9 mouse cellular contexts compared by ENCODE assay signal in genomic region chr17:45889451-45889850, GRCm38 (mm10).
DNase-seq lines count a peak whose midpoint lies in the region.
"Had no signal": no experiment of that assay in that cellular context is flagged by ENCODE, and none has a peak within 500 bp of the region (broad histone marks: within the 10 kb centered on the region; RNA-seq: fewer than 3 reads in every experiment).

No protein-coding gene starts in this region.

- H3K4me1 ChIP-seq in embryonic facial prominence, embryonic 10.5 days = peaks cover 58% of the 10 kb centered on the region

- H3K4me3 ChIP-seq in embryonic facial prominence, embryonic 10.5 days = no peak overlapping the region

- no peaks in the 10 kb centered on the region for H3K36me3 ChIP-seq in embryonic facial prominence, embryonic 10.5 days (replicated peaks)

- intact Hi-C loops in heart, postnatal 25 days (cut with DNase I) = loop anchor here (5.0 kb wide), 1 partner anchor 138 kb away; no protein-coding TSS in a partner anchor

- H3K27ac ChIP-seq in embryonic facial prominence, embryonic 10.5 days (replicated peaks) = peak overlapping the region; percentile 36; the same call in 1 of the 2 replicates
- H3K27ac ChIP-seq: hindbrain, embryonic 14.5 days had no signal

- DNase-seq in heart, adult 18-20 months = peak; percentile 55 to 75
- no peak for DNase-seq in heart, postnatal 25 days (ENCODE audit: low spot score)
- DNase-seq in adrenal gland, adult 8-10 months = peak; percentile 83
- peak; percentile 34 for DNase-seq in embryonic facial prominence, embryonic 10.5 days (ENCODE audit: low spot score)
- DNase-seq in lung, adult 18-20 months = peak; percentile 76 to 78
- no peak for DNase-seq in layer of hippocampus, adult 18-20 months (ENCODE audit: low spot score in 2 of 2)
- DNase-seq in adipocyte (ENCODE audit: low spot score) = no peak
- no peak for DNase-seq in frontal cortex, adult 2 months (ENCODE audit: extremely low spot score in 1 of 2, low spot score in 1 of 2)

- WGBS in embryonic facial prominence, embryonic 10.5 days = 60% methylated on average over 8 of the region's 8 CpGs

- peaks cover 33% of the 10 kb centered on the region for H3K27me3 ChIP-seq in embryonic facial prominence, embryonic 10.5 days (replicated peaks; ENCODE audit: low read depth, poor library complexity, severe bottlenecking)

- no peaks in the 10 kb centered on the region for H3K9me3 ChIP-seq in embryonic facial prominence, embryonic 10.5 days

Comparison
In these comparisons a context has a peak if more than half of its experiments do, and no peak if none do; other contexts are left out.
1. DNase-seq: peak in heart, adult 18-20 months (2 of 2), adrenal gland, adult 8-10 months (single experiment), embryonic facial prominence, embryonic 10.5 days (single experiment) and lung, adult 18-20 months (2 of 2); none in heart, postnatal 25 days (single experiment), layer of hippocampus, adult 18-20 months (0 of 2), adipocyte (single experiment) and frontal cortex, adult 2 months (0 of 2).